Mouse (Mus musculus) heart, adult 2 months (tissue): ENCODE data around the gene Cela1.

Source experiments
- CTCF ChIP-seq: fragments of 200-600 bp; IDR thresholded peaks from 2 replicates; pipeline ENCODE4 v1.8.1; 2022; ENCODE audit warnings: antibody characterized with exemption, mild to moderate bottlenecking, moderate library complexity
- EP300 ChIP-seq: fragments of 200-500 bp; IDR thresholded peaks from 2 replicates; pipeline ENCODE4 v1.6.1; 2011; ENCODE audit warnings: low read depth, low read length, control low read depth; ENCODE audit not compliant: insufficient read depth
- POLR2A ChIP-seq: fragments of 200-500 bp; IDR thresholded peaks from 2 replicates; pipeline ENCODE4 v1.6.1; 2011; ENCODE audit warnings: mild to moderate bottlenecking, low read depth, low read length, control low read depth; ENCODE audit not compliant: insufficient read depth

GRCm38 (mm10) chr15:100665411-100666218 is 22.1 kb downstream of the Cela1 start:
- TF ChIP-seq CTCF, result no peak
- no peak for TF ChIP-seq EP300
- no peak for TF ChIP-seq POLR2A
